Comparison of ENCODE assay signal across 12 mouse cellular contexts in genomic region chr9:3022316-3023008, GRCm38 (mm10). TPM values are rescaled to one million over a fixed set of nuclear protein-coding genes. Genes with fewer than 3 reads are reported as not detected.
DNase-seq lines count a peak whose midpoint lies in the region; ATAC-seq and TF ChIP-seq lines count a peak whose summit lies in the region.
"Not testable (repeated sequence)": the region's sequence is repeated elsewhere in the genome, so short reads cannot be mapped to it uniquely, and the experiment has no call there.
"Had no signal": no experiment of that assay in that cellular context is flagged by ENCODE, and none has a peak within 500 bp of the region (broad histone marks: within the 10 kb centered on the region; RNA-seq: fewer than 3 reads in every experiment).

No protein-coding gene starts in this region.

- TF ChIP-seq EP300 in liver, postnatal 0 days (IDR thresholded peaks at IDR 0.05; ENCODE audit: low read depth), result not testable (repeated sequence)

- H3K9me3 ChIP-seq in forebrain, embryonic 14.5 days (replicated peaks; ENCODE audit: control insufficient read depth, low read length); liver, postnatal 0 days (ENCODE audit: low read length): not testable (repeated sequence)

- WGBS in forebrain, embryonic 14.5 days, result 72% methylated on average over 9 of the region's 13 CpGs
- 65% methylated on average over 9 of the region's 13 CpGs for WGBS in liver, postnatal 0 days (ENCODE audit: insufficient replicate concordance)

- not testable (repeated sequence) for H3K27ac ChIP-seq in forebrain, embryonic 14.5 days (ENCODE audit: low read depth, low read length); liver, postnatal 0 days (ENCODE audit: low read depth)

- intact Hi-C loops in heart, postnatal 36 days (cut with DNase I), result not testable (repeated sequence)

- not testable (repeated sequence) for H3K4me2 ChIP-seq in forebrain, embryonic 14.5 days (ENCODE audit: low read length); liver, postnatal 0 days (ENCODE audit: low read depth, low read length)

- ATAC-seq in forebrain, embryonic 14.5 days; liver, postnatal 0 days: not testable (repeated sequence)

- H3K36me3 ChIP-seq in forebrain, embryonic 14.5 days (ENCODE audit: control insufficient read depth, insufficient read depth, low read length); liver, postnatal 0 days (replicated peaks; ENCODE audit: insufficient read depth, low read length): not testable (repeated sequence)

- not testable (repeated sequence) for H3K4me1 ChIP-seq in forebrain, embryonic 14.5 days (ENCODE audit: control insufficient read depth, insufficient read depth, low read length); liver, postnatal 0 days (ENCODE audit: insufficient read depth)

- peak; percentile 84 to 85 for DNase-seq in B cell, adult 2 months
- DNase-seq in c-Kit-negative CD71-positive TER-119-positive erythroid progenitor cells, embryonic 14.5 days (ENCODE audit: low read depth, low spot score), result peak; percentile 29
- DNase-seq in forebrain, embryonic 14.5 days (ENCODE audit: low spot score), result peak; percentile 0
- peak; percentile 60 to 61 for DNase-seq in heart, postnatal 36 days
- DNase-seq in layer of hippocampus, adult 9-10 months (ENCODE audit: low spot score), result peak; percentile 92
- peak; percentile 10 for DNase-seq in liver, postnatal 0 days
- DNase-seq in ovary, postnatal 14 days (ENCODE audit: low spot score), result peak; percentile 83
- peak; percentile 3 for DNase-seq in thymus, postnatal 0 days (ENCODE audit: low spot score)

- H3K9ac ChIP-seq in forebrain, embryonic 14.5 days (ENCODE audit: low read length); liver, postnatal 0 days (replicated peaks): not testable (repeated sequence)

- not testable (repeated sequence) for H3K4me3 ChIP-seq in forebrain, embryonic 14.5 days (ENCODE audit: low read depth, low read length); liver, postnatal 0 days (ENCODE audit: low read depth, low read length)

- not testable (repeated sequence) for TF ChIP-seq CTCF in liver, postnatal 0 days (IDR thresholded peaks at IDR 0.05; ENCODE audit: low read depth)

- H3K27me3 ChIP-seq in forebrain, embryonic 14.5 days (replicated peaks; ENCODE audit: control insufficient read depth, insufficient read depth, low read length); liver, postnatal 0 days (ENCODE audit: insufficient read depth, low read length): not testable (repeated sequence)

RNA-seq across cellular contexts. Expression of gene Gm10718, which starts 0.9 kb away (rescaled TPM):
- not detected in 2 replicates for polyA plus RNA-seq in forebrain, embryonic 14.5 days (2014; fragmentation: Nextera tagmentation; extraction: Ambion mirVana)
- under 1 TPM in 1 of 2 experiments, not detected in 1; 0.89 TPM for total RNA-seq in heart, postnatal 36 days (2021)
- polyA plus RNA-seq in liver, postnatal 0 days (2015; fragmentation: Nextera tagmentation; extraction: Ambion mirVana), result 0.31 TPM in 1 of 2 replicates, not detected in the other
- 0.52 TPM in 1 of 2 replicates, not detected in the other for polyA plus RNA-seq in thymus, postnatal 0 days (2015; fragmentation: Nextera tagmentation; extraction: Ambion mirVana)

RNA-seq across cellular contexts. Expression of gene Gm10717, which starts 2.8 kb away (rescaled TPM):
- polyA plus RNA-seq in forebrain, embryonic 14.5 days (2014; fragmentation: Nextera tagmentation; extraction: Ambion mirVana), result not detected in 2 replicates
- not detected for total RNA-seq in heart, postnatal 36 days (2021)
- not detected in 2 replicates for polyA plus RNA-seq in liver, postnatal 0 days (2015; fragmentation: Nextera tagmentation; extraction: Ambion mirVana)
- not detected in 2 replicates for polyA plus RNA-seq in thymus, postnatal 0 days (2015; fragmentation: Nextera tagmentation; extraction: Ambion mirVana)

RNA-seq across cellular contexts. Expression of gene Gm10719, which starts 5.3 kb away (rescaled TPM):
- not detected in 2 replicates for polyA plus RNA-seq in forebrain, embryonic 14.5 days (2014; fragmentation: Nextera tagmentation; extraction: Ambion mirVana)
- under 1 TPM in 1 of 2 experiments, not detected in 1; 0.69 TPM for total RNA-seq in heart, postnatal 36 days (2021)
- not detected in 2 replicates for polyA plus RNA-seq in liver, postnatal 0 days (2015; fragmentation: Nextera tagmentation; extraction: Ambion mirVana)
- 0.21 TPM in 1 of 2 replicates, not detected in the other for polyA plus RNA-seq in thymus, postnatal 0 days (2015; fragmentation: Nextera tagmentation; extraction: Ambion mirVana)
- polyA plus RNA-seq: stomach, postnatal 0 days had no signal

RNA-seq across cellular contexts. Expression of gene Gm10720, which starts 7.0 kb away (rescaled TPM):
- not detected in 2 replicates for polyA plus RNA-seq in forebrain, embryonic 14.5 days (2014; fragmentation: Nextera tagmentation; extraction: Ambion mirVana)
- total RNA-seq in heart, postnatal 36 days (2021), result not detected
- polyA plus RNA-seq in liver, postnatal 0 days (2015; fragmentation: Nextera tagmentation; extraction: Ambion mirVana), result not detected in 2 replicates
- polyA plus RNA-seq in thymus, postnatal 0 days (2015; fragmentation: Nextera tagmentation; extraction: Ambion mirVana), result not detected in 2 replicates
- polyA plus RNA-seq: forebrain, embryonic 13.5 days; hindbrain, embryonic 13.5 days; limb, embryonic 15.5 days; stomach, postnatal 0 days had no signal

RNA-seq across cellular contexts. Expression of gene Gm10721, which starts 9.5 kb away (rescaled TPM):
- polyA plus RNA-seq in forebrain, embryonic 14.5 days (2014; fragmentation: Nextera tagmentation; extraction: Ambion mirVana), result not detected in 2 replicates
- total RNA-seq in heart, postnatal 36 days (2021), result not detected
- polyA plus RNA-seq in liver, postnatal 0 days (2015; fragmentation: Nextera tagmentation; extraction: Ambion mirVana), result not detected in 2 replicates
- not detected in 2 replicates for polyA plus RNA-seq in thymus, postnatal 0 days (2015; fragmentation: Nextera tagmentation; extraction: Ambion mirVana)
- polyA plus RNA-seq: limb, embryonic 15.5 days; stomach, postnatal 0 days had no signal

Comparison
In these comparisons a context has a peak if more than half of its experiments do, and no peak if none do; other contexts are left out.
1. DNase-seq: peak in every context shown above with its lines; median percentile 92 in layer of hippocampus, adult 9-10 months; 84 in B cell, adult 2 months; 83 in ovary, postnatal 14 days; 60 in heart, postnatal 36 days; 29 in c-Kit-negative CD71-positive TER-119-positive erythroid progenitor cells, embryonic 14.5 days; 10 in liver, postnatal 0 days; 3 in thymus, postnatal 0 days; 0 in forebrain, embryonic 14.5 days.